Mouse (Mus musculus): Measurements from ENCODE around the gene Dgkh.

DNA sequence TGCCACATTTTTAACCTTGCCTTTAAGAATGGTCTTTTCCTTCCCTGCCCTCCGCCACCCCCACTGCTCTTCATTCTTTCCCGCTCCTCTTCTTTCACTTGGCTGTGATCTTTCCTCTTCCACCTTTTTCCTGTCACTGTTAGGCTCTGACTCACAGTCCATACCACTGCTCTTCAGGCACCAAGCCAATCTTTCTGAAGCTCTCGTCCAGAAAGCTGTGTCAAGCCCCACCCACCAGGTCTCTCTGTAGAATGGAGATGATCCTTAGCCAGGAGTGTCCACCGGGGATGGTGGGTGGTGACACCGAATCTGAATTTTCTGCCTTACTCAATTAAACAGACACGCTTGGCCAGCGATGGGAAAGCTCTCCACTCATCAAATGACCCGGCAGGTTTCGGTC is 58.0 kb downstream of the Dgkh start:
- TF ChIP-seq CTCF (conservative IDR thresholded peaks at IDR 0.05; ENCODE audit: low read length) = no peak
- TF ChIP-seq POU5F1 (IDR thresholded peaks at IDR 0.05; ENCODE audit: borderline replicate concordance, low read length) = no peak
